Mouse (Mus musculus) intestine, embryonic 15.5 days (tissue): Measurements from ENCODE around the gene Sdhaf1. TPM values are rescaled to one million over a fixed set of nuclear protein-coding genes. Genes with fewer than 3 reads are reported as not detected.
A peak's percentile ranks its signal among the peaks of the same experiment; 100 is the strongest.

ENCODE experiments used
- ATAC-seq: fragments of 200-750 bp; cut with Nextera tagmentation; 2 replicates; pipeline ENCODE4 v1.8.0; 2017; ENCODE audit warnings: moderate TSS enrichment, moderate library complexity
- H3K27ac ChIP-seq: fragments of 300-500 bp; sonication (generic); 2 replicates; pipeline ENCODE4 v1.5.1; 2015; ENCODE audit warnings: mild to moderate bottlenecking, inconsistent platforms
- H3K27me3 ChIP-seq: fragments of 300-500 bp; sonication (generic); replicated peaks from 2 replicates; pipeline ENCODE4 v1.6.1; 2015; ENCODE audit warnings: inconsistent platforms
- H3K36me3 ChIP-seq: fragments of 300-500 bp; sonication (generic); 2 replicates; pipeline ENCODE4 v1.6.1; 2015; ENCODE audit warnings: inconsistent platforms
- H3K4me1 ChIP-seq: fragments of 300-500 bp; sonication (generic); replicated peaks from 2 replicates; pipeline ENCODE4 v1.6.1; 2015; ENCODE audit warnings: inconsistent platforms
- H3K4me2 ChIP-seq: fragments of 300-500 bp; sonication (generic); replicated peaks from 2 replicates; pipeline ENCODE4 v1.6.1; 2015; ENCODE audit warnings: mild to moderate bottlenecking, inconsistent platforms
- H3K4me3 ChIP-seq: fragments of 300-500 bp; sonication (generic); replicated peaks from 2 replicates; pipeline ENCODE4 v1.5.1; 2015; ENCODE audit warnings: inconsistent platforms
- H3K9ac ChIP-seq: fragments of 300-500 bp; sonication (generic); 2 replicates; pipeline ENCODE4 v1.6.1; 2015; ENCODE audit warnings: inconsistent platforms
- H3K9me3 ChIP-seq: fragments of 300-500 bp; sonication (generic); 2 replicates; pipeline ENCODE4 v1.6.1; 2016; ENCODE audit warnings: inconsistent platforms
- WGBS: fragments of 180-500 bp; shearing (Covaris S2); methylation state at CpG from one replicate; pipeline ENCODE4 v1.1.7; 2015; 5-methylcytosine and 5-hydroxymethylcytosine counted together
- polyA plus RNA-seq: library from polyadenylated mRNA; unstranded; fragments of >200 nt; fragmentation: Nextera tagmentation; extraction: Ambion mirVana; gene quantifications from 2 replicates; pipeline ENCODE4 v1.2.1, GENCODE M21; 2015

Gene Sdhaf1
- polyA plus RNA-seq, 1 experiment from 2014 or later: 18.0 TPM

DNA sequence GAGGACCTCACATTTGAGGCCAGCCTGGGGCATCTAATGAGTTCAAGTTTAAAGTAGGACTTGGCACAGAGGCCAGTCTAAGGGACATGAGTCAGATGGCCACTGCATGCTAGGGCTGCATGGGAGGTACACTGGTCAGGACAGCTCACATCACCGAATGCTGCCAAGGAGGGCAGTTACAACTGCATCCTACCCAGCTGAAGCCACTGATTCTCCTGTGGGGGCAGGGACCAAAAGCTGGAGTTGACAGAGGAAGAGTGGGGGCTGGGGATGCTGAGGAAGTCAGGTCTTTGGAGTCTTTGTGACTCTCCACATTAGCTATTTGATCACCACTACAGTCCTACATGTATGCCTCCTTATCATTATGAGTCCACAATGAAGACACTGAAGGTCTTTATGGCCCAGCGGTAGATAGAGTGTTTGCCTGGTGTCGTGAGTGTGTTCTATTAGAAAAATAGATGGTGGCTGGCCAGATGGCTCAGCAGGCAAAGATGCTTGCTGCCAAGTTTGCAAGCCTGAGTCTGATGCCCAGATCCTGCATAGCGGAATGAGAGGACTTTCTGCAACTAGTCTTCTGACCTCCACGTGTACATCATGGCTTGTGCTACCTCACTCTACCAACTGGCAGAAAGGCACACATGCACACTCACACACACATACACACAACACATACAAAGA is 15.9 kb upstream of the Sdhaf1 start:
- H3K4me3 ChIP-seq: no peak overlapping the region
- H3K27ac ChIP-seq: no peak overlapping the region
- no peaks in the 10 kb centered on the region for H3K9me3 ChIP-seq
- 0 out of 2 replicates have a peak, but pooled peaks cover 2% of the 10 kb centered on the region for H3K4me1 ChIP-seq
- no peak overlapping the region for H3K4me2 ChIP-seq
- H3K27me3 ChIP-seq: peaks cover 19% of the 10 kb centered on the region; the same call in 1 of the 2 replicates
- no peak overlapping the region for H3K9ac ChIP-seq
- WGBS: 70% methylated on average over 5 of the region's 5 CpGs
- no peak for ATAC-seq
- no peaks in the 10 kb centered on the region for H3K36me3 ChIP-seq

DNA sequence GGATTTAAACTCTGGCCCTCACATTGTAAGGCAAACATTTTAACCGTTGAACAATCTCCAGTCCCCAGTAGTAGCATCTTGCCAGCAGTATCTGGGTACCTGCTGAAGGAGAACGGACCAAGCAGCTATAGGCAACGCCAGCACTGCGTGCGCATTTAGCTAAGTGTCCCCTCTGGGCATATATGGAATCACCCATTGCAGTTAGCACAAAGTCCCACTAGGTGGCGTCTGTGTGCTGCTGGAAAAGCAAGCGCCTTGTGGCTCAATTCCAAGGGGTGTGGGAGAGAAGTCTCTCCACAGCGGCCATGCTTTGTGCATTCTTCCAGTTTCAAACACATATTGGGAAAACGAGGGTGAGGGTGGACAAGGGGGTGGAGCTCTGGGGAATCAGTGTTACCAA is 12.7 kb upstream of the Sdhaf1 start:
- 2% methylated on average over 9 of the region's 9 CpGs for WGBS
- Histone ChIP-seq H3K4me2 (0 out of 2 replicates have a peak overlapping the region, but pooled peaks have one; percentile 5), H3K4me1 (peaks cover 10% of the 10 kb centered on the region), H3K4me3 (no peak overlapping the region), H3K27ac (no peak overlapping the region), H3K9me3 (no peaks in the 10 kb centered on the region), H3K27me3 (peaks cover 20% of the 10 kb centered on the region; the same call in 1 of the 2 replicates), H3K36me3 (no peaks in the 10 kb centered on the region), H3K9ac (no peak overlapping the region)
- peak; percentile 38; the same call in 1 of the 2 replicates for ATAC-seq

DNA sequence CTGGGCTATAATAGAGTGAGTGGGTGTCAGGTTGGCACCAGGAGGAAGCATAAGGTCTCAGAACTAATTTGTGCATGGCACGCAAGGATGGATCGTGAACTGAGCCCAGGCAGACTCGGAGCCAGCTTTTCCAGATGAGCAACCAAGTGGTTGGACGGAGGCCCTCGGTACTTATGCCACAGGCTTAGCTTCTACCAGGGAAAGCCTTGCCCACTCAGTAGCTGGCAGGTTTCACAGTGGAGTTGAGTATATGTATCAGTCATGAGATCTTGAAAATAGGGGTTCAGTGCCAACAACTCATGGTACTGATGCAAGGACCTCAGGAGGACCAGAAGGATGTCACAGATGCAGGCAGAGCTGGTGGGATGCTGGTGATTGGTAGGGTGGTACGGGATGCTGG is 12.0 kb upstream of the Sdhaf1 start:
- no peak overlapping the region for H3K4me3 ChIP-seq
- H3K9ac ChIP-seq: no peak overlapping the region
- peaks cover 10% of the 10 kb centered on the region for H3K4me1 ChIP-seq
- no peak overlapping the region for H3K27ac ChIP-seq
- no peak overlapping the region for H3K4me2 ChIP-seq
- 78% methylated on average over 6 of the region's 6 CpGs for WGBS
- ATAC-seq: no peak
- H3K27me3 ChIP-seq: peaks cover 20% of the 10 kb centered on the region; the same call in 1 of the 2 replicates
- H3K36me3 ChIP-seq: no peaks in the 10 kb centered on the region
- no peaks in the 10 kb centered on the region for H3K9me3 ChIP-seq

DNA sequence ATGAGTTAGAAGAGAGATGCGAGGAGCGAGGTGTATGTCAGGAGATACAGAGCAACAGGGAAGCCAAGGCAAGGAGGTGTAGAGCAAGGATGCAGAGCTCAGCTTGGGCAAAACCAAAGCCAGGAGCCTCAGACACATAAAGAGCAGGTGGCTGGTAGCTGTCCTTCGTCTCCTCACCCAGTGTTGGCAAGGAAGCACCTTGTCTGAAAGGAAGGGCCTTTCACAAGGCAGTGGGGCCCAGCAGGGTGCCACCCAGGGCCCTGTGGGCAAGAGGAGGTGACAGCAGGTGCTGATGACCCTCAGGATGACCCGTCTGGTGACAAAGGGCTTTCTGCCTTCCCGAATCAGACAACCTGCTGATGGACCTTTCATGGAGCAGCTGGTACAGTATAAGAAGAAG is 10.9 kb upstream of the Sdhaf1 start:
- Histone ChIP-seq H3K4me3 (no peak overlapping the region), H3K36me3 (no peaks in the 10 kb centered on the region), H3K9me3 (no peaks in the 10 kb centered on the region), H3K27me3 (peaks cover 20% of the 10 kb centered on the region; the same call in 1 of the 2 replicates), H3K4me2 (no peak overlapping the region), H3K9ac (no peak overlapping the region), H3K4me1 (peaks cover 10% of the 10 kb centered on the region), H3K27ac (no peak overlapping the region)
- WGBS: 62% methylated on average over 5 of the region's 5 CpGs
- no peak for ATAC-seq

DNA sequence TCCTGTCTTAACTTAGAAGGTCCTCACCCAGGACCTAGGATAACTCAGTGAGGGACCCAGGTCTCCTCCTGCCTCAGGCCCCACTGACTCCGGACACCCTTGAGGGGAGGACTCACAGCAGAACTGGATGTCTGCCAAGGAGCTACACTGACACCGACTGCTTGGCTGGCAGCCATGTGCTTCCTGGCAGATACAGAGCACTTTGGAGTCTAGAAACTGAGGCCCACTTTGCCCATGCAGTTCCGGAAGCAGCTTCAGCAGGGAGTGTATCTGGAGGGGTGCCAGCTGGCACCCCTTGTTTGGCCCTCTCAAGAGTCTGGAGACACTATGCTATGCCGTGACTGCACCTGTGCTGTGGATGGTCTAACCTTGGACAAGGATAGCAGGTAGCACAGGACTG is 9.7 kb upstream of the Sdhaf1 start:
- Histone ChIP-seq H3K27me3 (peaks cover 16% of the 10 kb centered on the region; the same call in 1 of the 2 replicates), H3K4me1 (peaks cover 10% of the 10 kb centered on the region), H3K36me3 (no peaks in the 10 kb centered on the region), H3K27ac (no peak overlapping the region), H3K9me3 (no peaks in the 10 kb centered on the region), H3K9ac (no peak overlapping the region), H3K4me2 (no peak overlapping the region), H3K4me3 (no peak overlapping the region)
- peak; percentile 58 for ATAC-seq
- WGBS: 25% methylated on average over 4 of the region's 4 CpGs

DNA sequence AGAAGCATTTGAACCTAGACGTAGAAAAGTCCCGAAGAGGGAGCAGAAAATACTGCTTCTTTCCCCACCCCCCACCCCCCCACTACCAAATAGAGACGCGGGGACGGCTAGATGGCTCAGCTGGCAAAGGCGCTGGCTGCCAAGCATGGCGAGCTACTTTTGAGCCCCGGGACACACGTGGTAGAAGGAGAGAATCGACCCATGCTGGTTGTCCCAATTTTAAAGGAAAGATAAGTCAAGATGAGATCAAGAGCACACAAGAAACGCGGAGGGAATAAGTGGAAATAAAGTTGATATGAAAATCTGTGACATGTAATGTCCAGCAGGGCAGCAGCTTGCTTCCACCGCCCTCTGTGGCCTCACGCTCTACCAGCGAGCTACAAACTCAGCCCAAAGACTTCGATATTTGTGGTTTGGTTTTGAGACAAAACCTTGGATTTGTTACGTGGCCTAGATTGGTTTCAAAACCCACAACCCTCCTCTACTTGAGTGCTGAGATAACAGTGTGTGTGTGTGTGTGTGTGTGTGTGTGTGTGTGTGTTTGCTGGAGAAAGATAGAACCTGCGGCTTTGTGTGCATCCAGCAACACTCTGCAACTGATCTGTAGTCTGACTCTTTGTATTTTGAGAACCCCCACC is 9.0 kb upstream of the Sdhaf1 start:
- Histone ChIP-seq H3K9ac (no peak overlapping the region), H3K4me1 (peaks cover 10% of the 10 kb centered on the region), H3K36me3 (no peaks in the 10 kb centered on the region), H3K4me2 (no peak overlapping the region), H3K27ac (no peak overlapping the region), H3K27me3 (peaks cover 15% of the 10 kb centered on the region; the same call in 1 of the 2 replicates), H3K9me3 (no peaks in the 10 kb centered on the region), H3K4me3 (no peak overlapping the region)
- 63% methylated on average over 18 of the region's 18 CpGs for WGBS
- ATAC-seq: no peak

DNA sequence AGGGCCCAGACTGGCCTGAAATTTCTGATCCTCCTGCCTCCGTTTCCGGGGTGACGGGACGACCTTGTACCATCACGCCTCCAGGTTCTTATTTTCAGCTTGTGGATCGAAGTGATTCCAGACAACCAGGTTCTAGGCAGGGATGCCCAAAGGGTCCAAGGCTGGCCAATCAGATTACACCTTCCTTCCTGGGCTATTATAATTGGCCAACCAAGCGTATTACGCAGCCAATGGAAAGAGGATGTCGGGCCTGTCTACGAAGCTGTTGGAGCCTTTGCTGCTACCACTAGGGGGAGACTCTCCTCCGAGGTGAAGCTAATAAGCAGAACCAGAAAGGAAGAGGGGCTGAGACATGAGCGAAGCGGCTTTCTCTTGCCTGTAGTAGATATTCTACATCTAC is 8.2 kb upstream of the Sdhaf1 start:
- H3K9me3 ChIP-seq: no peaks in the 10 kb centered on the region
- no peak overlapping the region for H3K4me3 ChIP-seq
- 10% methylated on average over 13 of the region's 13 CpGs for WGBS
- H3K27ac ChIP-seq: no peak overlapping the region
- 0 out of 2 replicates have a peak overlapping the region, but pooled peaks have one; percentile 5 for H3K4me2 ChIP-seq
- H3K36me3 ChIP-seq: no peaks in the 10 kb centered on the region
- H3K27me3 ChIP-seq: peaks cover 15% of the 10 kb centered on the region; the same call in 1 of the 2 replicates
- peaks cover 10% of the 10 kb centered on the region for H3K4me1 ChIP-seq
- peak; percentile 75 for ATAC-seq
- no peak overlapping the region for H3K9ac ChIP-seq

DNA sequence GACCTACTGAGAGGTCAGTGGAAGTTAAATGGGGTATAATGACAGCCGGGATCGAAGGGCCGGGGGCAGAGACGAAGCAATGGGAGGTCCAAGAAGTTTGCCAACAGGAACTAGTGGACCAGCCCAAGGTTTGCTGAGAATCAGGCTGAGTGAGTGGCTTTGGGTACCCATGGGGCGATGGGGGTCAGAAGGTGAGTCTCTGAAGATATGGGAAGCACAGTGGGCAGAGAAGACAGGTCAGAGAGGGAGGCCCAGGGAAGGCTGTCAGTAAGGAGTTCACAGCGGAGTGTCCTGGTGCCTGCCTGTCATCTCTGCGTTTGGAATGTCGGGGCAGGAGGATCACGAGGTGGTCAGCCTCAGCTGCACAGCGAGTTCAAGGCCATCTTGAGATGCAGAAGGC is 4.7 kb upstream of the Sdhaf1 start:
- Histone ChIP-seq H3K27ac (no peak overlapping the region), H3K4me1 (peaks cover 1% of the 10 kb centered on the region; the same call in 1 of the 2 replicates), H3K9ac (no peak overlapping the region), H3K4me2 (no peak overlapping the region), H3K36me3 (no peaks in the 10 kb centered on the region), H3K9me3 (no peaks in the 10 kb centered on the region), H3K4me3 (no peak overlapping the region), H3K27me3 (no peaks in the 10 kb centered on the region)
- 59% methylated on average over 10 of the region's 10 CpGs for WGBS
- no peak for ATAC-seq

DNA sequence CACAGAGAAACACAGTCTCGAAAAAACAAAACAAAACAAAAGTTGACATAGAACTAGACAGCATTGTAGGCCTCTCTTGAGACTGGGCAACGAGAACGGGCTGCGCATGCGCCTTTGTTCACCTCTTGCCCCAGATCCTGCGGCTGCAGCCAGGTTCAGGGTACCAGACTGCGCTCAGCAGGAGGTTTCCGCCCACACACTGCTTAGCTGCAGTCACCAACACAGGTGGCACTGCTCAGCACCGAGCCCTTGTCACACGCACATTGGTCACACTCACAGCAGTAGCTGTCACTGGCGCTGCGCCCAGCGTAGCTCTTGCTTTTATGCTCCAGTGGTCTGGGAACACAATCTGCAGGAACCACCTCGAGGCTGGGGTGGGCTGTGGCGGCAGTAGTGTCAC is 3.4 kb upstream of the Sdhaf1 start:
- H3K4me2 ChIP-seq: no peak overlapping the region
- H3K9ac ChIP-seq: no peak overlapping the region
- no peaks in the 10 kb centered on the region for H3K27me3 ChIP-seq
- H3K9me3 ChIP-seq: no peaks in the 10 kb centered on the region
- ATAC-seq: no peak
- no peak overlapping the region for H3K4me3 ChIP-seq
- no peaks in the 10 kb centered on the region for H3K36me3 ChIP-seq
- no peaks in the 10 kb centered on the region for H3K4me1 ChIP-seq
- 65% methylated on average over 15 of the region's 15 CpGs for WGBS
- no peak overlapping the region for H3K27ac ChIP-seq

DNA sequence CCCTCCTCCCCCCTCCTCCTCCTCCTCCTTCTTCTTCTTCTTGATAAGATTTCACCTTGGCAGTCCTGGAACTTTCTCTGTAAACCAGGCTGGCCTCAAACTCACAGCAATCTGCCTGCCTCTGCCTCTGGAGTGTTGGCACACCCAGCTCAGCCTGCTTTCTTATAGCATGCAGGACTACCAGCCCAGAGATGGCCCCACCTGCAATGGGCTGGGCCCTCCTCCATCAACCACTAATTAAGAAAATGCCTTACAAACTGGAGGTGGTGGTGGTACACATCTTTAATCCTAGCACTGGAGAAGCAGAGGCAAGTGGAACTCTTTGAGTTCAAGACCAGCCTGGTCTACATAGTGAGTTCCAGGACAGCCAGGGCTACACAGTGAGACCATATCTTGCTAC is 2.7 kb upstream of the Sdhaf1 start:
- no peak for ATAC-seq
- no peaks in the 10 kb centered on the region for H3K36me3 ChIP-seq
- H3K4me2 ChIP-seq: no peak overlapping the region
- no peak overlapping the region for H3K4me3 ChIP-seq
- no peaks in the 10 kb centered on the region for H3K27me3 ChIP-seq
- H3K9me3 ChIP-seq: no peaks in the 10 kb centered on the region
- H3K9ac ChIP-seq: no peak overlapping the region
- peaks cover under 1% of the 10 kb centered on the region; the same call in 1 of the 2 replicates for H3K4me1 ChIP-seq
- no peak overlapping the region for H3K27ac ChIP-seq

DNA sequence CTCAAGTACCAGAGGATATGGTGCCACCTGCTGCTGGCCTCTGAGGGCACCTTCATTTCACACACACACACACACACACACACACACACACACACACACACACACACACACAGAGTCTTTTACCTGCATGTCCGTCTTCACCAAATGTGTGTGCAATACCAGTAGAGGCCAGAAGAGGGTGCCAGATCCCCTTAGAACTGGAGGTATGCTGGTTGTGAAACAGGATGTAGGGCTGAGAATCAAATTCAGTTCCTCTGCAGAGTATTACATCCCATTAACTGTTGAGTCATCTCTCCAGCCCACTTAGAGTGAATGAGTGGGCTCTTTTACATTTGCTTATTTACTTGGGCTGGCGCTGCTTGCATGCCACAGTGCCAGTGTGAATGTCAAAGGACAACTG is 1.7 kb upstream of the Sdhaf1 start:
- 41% methylated on average over 2 of the region's 2 CpGs for WGBS
- Histone ChIP-seq H3K27me3 (no peaks in the 10 kb centered on the region), H3K27ac (no peak overlapping the region), H3K9ac (no peak overlapping the region), H3K4me1 (peaks cover 10% of the 10 kb centered on the region), H3K4me3 (no peak overlapping the region), H3K36me3 (no peaks in the 10 kb centered on the region), H3K4me2 (no peak overlapping the region), H3K9me3 (no peaks in the 10 kb centered on the region)
- no peak for ATAC-seq

DNA sequence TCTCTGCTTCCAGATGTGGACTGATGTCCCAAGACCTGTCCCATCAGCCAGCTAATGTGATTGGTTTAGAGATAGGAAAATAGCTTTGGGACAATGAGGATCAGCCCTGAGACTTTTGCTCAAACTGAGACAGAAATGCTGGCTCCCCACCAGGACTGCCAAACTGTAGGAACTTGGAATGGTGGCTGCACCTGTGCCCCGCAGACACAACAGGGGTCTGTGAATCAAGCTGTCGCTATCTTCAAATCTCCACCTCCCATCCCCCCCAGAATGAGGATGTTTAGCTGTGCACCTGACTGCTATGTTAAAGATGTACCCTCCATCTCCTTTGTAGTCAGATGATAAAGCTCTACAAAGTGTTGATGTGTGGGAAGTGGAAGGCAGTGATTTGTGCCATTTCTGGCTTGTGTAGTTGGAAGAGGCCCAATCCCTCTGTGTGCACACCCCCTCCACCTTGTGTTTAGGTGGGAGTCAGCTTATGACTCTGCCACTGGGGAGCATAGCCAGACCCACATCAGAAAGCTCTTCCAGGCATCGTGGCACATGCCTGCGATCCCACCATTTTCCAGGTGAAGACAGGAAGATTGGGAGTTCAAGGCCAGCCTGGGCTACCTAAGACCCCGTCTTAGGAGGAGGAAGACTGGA is 727 bp upstream of the Sdhaf1 start:
- no peaks in the 10 kb centered on the region for H3K36me3 ChIP-seq
- 76% methylated on average over 5 of the region's 5 CpGs for WGBS
- H3K4me3 ChIP-seq: no peak overlapping the region
- no peak overlapping the region for H3K4me2 ChIP-seq
- H3K9ac ChIP-seq: no peak overlapping the region
- H3K27me3 ChIP-seq: no peaks in the 10 kb centered on the region
- peaks cover 10% of the 10 kb centered on the region for H3K4me1 ChIP-seq
- H3K27ac ChIP-seq: no peak overlapping the region
- H3K9me3 ChIP-seq: no peaks in the 10 kb centered on the region
- ATAC-seq: no peak
